Mouse (Mus musculus): Measurements from ENCODE around the gene Baz2b. TPM values are rescaled to one million over a fixed set of nuclear protein-coding genes. Genes with fewer than 3 reads are reported as not detected.
"Not testable (repeated sequence)": the region's sequence is repeated elsewhere in the genome, so short reads cannot be mapped to it uniquely, and the experiment has no call there.

Baz2b gene
- polyA plus RNA-seq, 1 experiment, result 28.8 TPM

DNA sequence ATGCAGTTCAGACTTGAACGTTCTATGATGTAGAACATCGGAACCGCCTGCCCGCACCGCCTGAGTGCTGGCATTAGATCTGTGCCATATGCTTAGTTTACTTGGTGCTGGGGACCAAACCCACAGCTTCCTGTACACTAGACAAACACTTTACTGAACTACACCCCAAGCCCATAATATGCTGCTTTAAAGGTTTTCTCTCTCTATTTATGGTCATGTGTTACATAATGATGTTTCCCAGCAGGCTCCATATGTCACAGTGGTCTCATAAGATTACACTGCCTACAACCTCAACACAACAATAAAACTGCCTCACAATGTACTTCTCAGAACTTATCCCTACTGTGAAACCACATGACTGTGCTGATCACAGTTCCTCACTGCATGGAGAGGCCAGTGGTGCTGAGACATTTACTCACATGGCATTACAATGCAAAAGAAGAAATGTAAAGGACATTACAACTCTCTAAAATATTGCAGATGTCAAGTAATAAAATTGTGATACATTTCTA lies 9.5 kb downstream of the Baz2b start:
- DNase-seq (ENCODE audit: low spot score), result no peak

DNA sequence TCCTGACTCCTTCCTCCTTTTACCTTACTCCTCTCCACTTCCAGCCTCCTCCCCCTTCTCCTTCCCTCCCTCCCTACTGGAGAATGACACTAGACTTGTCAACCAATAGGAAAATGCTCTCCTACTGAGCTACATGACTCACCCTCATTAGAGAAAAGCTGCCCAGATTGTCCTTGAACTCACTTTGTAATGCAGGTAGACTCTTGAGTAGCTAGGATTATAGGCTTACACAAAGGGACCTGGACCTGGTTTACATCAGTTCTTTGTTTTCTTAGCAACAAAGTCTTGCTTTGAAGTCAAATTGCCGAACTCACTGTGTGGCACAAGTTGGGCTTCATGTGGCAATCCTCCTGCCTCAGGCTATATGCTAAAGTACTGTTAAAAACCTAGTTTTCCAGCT lies 12.8 kb downstream of the Baz2b start:
- DNase-seq (ENCODE audit: low spot score), result no peak

DNA sequence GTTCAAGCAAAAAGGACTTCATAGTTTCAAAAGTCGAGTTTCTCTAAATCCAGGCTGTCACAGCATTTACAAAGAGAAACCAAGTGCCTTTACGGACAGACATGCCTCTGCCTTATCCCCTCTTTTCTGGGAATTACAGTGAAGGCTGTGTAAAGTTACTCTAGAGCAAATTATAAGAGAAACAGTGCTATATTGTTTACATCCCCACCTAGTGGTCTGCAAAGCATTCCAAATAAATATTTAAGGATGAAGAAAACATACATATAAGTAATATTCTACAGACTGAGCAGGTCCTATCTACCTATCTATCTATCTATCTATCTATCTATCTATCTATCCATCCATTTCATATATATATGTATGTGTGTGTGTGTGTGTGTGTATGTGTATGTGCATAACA lies 27.9 kb downstream of the Baz2b start:
- no peak for DNase-seq (ENCODE audit: low spot score)

DNA sequence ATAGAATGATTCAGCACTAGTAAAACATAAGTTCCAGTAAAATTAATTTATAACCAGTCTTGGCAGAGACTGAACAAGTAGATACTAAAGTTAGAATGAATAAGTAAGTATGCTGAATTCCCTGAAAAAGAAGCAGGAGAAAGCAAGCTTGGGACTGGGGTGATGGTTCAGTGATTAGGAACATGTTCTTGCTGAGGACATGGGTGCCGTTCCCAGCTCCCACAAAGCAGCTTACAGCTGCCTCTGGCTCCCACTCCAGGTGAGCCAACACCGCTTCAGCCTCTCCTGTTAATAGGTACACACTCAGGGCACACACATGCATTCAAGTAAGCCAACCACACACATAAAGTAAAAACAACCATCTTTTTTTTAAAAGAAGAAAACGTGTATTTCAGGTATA lies 32.1 kb downstream of the Baz2b start:
- no peak for DNase-seq (ENCODE audit: low spot score)

DNA sequence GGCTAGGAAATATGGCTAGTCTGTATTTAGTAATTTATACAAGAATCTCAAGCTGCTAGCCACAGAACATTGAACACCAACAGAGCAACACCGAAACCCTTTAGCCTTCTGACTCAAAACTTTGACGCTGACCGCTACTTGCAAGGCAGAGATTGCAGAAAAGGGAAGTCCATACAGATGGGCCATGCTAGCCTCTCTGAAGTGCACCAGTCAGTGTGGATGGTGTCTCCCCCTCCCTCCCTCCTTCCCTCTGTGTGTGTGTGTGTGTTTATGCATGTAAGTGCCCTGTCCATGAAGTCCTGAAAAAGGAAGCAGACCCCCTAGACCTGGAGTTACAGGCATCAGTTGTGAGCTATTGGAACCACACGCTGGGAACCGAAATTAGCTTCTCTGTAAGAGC lies 33.6 kb downstream of the Baz2b start:
- no peak for DNase-seq (ENCODE audit: low spot score)

DNA sequence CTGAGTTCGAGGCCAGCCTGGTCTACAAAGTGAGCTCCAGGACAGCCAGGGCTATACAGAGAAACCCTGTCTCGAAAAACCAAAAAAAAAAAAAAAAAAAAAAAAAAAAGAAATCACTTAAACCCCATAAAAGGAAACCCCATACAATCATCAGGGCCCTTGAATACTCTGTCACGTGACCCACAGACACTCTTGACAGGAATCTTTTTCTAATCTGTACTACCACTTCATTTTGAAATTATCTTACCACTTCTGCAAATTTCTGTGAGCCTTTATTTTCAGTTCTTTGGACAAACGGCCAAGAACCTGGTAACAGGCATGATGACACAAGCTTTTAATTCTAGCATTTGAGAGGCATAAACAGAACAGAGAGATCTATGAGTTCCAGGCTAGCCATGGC lies 34.6 kb downstream of the Baz2b start:
- no peak for DNase-seq (ENCODE audit: low spot score)

DNA sequence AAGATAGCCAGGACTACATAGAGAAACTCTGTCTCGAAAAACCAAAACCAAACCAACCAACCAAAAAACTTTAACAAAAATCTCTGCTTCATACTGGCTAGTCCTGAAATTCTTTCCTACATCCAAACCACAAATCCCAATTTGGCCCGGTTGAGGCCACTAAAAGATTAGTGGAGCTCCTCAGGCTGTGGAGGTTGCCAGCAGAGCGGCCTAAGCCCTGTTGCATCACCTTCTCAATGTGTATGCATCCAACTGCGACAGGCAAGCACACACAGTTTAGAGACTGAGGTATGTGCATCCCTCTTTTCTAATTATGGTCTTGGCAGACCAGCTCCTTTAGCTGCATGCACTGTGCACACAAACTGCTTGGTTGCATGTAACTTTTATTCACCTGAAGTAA lies 36.0 kb downstream of the Baz2b start:
- no peak for DNase-seq (ENCODE audit: low spot score)

DNA sequence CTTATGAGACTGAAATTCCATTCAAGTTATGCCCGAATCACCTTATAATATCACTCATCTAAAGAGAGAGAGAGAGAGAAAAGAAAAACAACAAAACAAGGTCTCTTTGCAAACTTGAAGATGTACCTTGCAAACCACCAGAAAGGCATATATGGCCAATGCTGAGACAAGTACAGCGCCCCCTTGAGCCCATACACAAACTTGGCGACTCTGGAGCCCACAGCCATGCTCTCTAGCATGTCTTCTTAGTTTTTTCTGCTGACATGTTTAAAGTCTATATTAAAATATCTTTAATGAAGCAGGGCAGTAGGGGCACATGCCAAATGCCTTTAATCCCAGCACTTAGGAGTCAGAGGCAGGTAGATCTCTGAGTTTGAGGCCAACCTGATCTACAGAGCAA lies 36.4 kb downstream of the Baz2b start:
- no peak for DNase-seq (ENCODE audit: low spot score)

DNA sequence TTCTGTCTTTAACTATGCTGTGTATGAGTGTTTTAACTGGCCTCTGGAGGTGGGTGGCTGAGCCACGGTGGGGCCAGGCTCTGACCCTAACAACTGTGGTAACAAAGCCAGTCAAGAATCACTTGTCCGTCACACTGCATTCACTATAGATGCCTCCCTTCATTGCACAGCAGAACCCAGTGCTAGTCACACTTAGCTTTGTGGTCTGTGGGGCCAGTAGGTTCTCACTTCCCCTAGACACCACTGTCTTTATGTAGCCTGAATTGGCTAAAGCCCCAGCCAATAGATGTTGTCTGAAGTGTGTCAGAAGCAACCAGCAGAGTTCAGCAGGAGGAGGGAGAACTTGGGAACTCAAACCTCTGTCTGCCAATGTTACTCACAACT lies 37.1 kb downstream of the Baz2b start:
- DNase-seq (ENCODE audit: low spot score), result no peak

DNA sequence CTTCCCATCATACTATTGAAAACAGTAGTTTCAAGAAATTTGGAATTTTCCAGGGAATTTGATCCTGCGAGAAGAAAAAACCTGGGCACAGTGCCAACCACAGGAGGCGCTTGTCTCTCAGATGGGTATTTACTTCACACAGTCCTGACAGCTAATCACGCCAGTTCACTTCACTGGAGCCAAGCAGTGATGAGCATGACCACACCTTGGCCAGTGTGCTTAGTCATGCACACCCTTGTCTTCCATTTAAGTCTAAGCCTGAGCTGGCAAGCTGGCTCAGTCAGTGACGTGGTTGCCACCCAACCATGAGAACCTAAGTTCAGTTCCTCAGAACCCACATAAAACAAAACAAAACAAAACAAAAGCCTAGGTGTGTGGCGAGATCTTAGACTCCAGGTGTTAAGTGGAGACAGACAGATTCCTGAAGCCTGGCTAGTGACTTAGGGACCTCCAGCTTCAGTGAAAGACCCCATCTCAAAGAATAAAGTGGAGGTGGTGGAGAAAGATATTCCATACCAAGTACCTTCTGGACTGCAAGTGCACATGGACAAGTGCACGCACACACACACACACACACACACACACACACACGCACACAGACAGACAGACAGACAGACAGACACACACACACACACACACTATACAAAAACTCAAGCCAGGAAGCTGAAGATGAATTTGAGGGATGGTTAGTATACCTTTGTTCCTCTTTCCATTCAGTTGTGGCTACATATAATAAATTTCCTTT lies 37.7 kb downstream of the Baz2b start:
- DNase-seq (ENCODE audit: low spot score), result no peak

DNA sequence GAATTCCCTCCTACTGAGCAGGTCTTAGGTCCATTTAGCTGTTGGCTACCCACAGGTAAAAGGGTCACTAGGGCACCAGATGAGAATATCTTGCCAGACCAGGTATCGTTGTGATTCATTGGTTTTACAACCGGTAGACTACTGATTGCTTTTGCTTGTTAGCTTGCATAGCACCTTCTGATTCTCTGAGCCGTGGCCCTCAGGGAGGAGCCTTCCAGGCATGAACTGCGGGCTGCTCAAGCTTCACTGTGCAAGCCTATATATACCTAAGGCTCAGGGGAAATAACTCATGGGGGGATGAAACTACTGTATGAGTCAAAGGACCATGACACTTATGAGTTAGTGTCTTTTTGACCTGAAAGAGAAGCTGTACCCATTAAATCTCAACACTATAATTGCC lies 42.8 kb downstream of the Baz2b start:
- DNase-seq (ENCODE audit: low spot score), result no peak

DNA sequence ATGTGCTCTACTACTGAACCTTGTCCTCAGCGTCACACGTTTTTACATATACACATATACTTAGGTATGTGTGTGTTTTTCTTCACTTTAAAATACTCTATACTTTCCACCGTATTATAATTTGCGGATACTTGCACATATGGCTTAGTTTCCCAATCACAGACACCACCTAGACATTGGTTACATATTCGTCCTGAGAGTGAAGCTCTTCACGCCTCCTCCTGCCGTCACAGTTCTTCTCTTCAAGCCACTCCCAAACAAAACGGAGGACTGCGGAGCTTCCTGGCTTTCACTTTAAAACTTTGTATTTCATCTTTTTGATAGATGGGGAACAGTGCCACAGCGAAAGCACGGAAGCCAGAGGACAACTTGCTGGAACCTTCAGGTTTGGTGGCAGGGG lies 44.0 kb downstream of the Baz2b start:
- DNase-seq (ENCODE audit: low spot score), result no peak

DNA sequence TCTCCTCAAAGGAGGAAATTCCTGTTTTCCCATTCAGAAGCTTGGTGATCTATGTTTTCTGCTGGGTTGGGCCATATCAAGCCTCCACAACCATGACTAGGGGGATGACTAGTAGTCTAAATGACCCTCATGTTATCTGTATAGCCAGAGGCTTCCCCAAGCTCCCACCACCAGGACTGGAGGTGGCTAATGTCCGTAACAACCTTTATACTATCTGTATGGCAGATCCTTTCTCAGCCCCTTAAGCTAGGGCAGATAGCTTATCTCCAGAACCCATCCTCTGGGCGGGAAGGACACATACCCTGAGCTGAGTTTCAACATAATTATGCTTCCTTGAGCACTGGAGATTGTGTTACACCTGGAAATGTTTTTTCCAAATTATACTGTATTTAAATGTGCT lies 45.9 kb downstream of the Baz2b start:
- no peak for DNase-seq (ENCODE audit: low spot score)

DNA sequence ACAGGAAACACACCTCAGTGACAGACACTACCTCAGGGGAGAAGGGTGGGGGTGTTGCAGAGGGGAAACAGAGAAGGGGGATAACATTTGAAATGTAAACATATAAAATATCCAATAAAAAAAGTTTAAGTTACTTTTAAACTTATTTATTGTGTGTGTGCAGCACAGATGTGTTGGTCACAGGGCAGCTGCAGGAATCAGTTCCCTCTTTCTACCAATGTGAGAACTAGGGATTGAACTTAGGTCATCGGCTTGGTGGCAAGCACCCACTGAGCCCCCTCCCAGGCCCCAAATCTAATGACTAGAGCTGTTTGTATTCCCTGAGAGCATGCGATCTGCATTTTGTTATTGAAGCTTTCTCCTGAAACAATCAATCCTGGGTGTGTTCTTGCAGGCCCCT lies 57.2 kb downstream of the Baz2b start:
- no peak for DNase-seq (ENCODE audit: low spot score)

DNA sequence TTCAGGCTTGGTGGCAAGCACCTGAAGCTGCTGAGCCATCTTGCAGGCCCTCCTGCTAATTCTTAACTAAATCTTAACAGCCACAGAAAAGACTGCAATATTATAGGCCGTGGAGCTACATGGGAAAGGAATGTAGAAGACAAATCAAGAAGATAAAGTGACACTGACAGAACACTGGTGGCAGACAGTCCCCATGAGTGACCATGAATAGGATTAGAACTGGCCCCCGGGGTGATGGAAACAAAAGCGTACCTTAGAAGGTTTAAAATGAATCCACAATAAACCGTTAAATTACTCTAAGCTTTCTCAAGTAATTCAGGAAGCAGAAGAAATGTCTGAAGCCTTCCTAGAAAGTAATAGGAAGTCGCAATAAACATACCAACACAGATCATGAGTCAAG lies 61.0 kb downstream of the Baz2b start:
- no peak for DNase-seq (ENCODE audit: low spot score)

DNA sequence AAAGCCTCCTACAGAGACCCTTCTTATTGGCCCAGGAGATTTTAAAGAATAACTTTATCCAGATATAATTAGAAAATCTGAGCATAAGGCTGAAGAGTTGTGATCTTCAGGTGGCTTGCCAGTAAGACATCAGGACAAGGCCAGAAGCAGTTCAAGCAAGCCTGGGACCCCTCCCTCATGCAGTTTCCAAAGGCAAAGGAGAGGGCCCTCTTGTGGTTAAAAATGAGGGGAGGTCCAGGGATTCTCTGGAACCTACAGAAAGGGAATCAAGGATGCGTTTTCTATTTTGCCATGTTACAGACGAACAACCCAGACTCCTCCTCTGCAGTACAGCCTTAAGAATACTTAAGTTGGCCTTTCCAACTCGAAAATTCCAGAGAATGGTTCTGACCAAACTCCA lies 62.2 kb downstream of the Baz2b start:
- DNase-seq (ENCODE audit: low spot score), result no peak

DNA sequence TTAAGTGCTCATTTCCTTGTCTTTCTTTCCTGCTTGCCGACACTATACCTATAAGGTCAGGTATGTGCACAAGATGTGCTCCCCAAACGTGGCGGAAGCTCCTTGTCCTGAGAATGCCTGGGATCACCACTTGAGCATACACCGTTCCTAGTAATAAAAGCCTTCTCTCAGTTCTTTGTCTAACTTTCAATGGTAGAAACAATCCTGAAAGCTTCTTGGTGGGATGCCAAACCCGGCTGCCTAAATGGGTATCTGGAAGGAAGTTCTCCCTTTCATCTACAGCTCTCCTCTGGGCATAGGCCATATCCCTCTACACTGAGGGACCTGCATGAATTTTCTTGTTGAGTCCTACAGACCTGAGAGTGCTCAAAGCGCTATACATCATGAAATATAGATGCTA lies 63.9 kb downstream of the Baz2b start:
- DNase-seq (ENCODE audit: low spot score), result no peak

DNA sequence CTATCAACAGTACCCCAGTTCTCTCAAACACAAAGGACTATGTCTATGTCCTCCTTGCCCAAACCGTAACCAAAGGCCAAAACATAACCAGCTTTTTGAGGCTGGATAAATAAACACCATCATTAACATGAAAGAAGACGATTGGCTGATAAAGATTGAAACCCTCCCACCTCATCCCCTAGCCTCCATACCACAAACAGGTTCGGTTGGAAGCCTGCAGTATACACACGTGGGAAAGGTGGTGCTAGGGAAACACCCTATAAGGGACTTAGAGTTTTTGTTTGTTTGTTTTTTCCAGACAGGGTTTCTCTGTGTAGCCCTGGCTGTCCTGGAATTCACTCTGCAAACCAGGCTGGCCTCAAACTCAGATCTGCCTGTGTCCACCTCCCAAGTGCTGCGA lies 66.3 kb downstream of the Baz2b start:
- no peak for DNase-seq (ENCODE audit: low spot score)

DNA sequence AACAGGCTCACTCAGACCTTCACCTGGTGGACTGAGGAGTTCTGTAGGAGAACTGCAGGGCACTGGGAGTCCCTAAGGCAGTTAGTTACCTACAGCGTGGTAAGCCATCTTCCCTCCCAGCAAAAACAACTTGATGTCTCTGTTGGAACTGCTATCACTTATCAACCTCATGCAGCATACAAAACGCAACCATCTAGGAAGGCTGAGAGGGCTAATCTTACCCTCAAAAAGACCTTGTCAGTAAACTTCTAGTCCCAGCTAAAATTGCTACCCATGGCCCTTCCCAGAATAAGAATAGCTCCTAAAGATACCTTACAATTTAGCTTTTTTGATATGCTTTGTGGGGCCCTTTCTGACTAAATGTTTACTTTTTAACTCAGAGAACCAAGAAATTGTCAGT lies 67.4 kb downstream of the Baz2b start:
- DNase-seq (ENCODE audit: low spot score), result no peak

DNA sequence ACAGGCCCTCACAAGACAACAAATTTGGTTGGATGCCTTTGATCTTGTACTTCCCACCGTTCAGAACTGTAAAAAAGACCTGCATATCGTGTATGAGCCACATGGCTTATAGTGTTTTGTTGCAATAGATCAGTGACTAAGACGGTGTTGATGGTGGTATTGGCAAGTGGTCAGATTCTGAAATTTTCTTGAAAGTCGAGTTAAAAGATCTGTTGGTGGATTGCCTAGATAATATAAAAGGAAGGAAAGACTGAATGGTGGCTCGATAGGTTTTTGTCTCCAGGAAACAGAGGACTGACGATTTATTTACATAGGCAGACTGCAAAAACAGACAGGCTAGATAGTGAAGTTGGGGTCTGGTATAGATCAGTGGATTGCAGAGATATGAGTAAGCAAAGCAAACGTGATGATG lies 70.9 kb downstream of the Baz2b start:
- DNase-seq (ENCODE audit: low spot score), result no peak

DNA sequence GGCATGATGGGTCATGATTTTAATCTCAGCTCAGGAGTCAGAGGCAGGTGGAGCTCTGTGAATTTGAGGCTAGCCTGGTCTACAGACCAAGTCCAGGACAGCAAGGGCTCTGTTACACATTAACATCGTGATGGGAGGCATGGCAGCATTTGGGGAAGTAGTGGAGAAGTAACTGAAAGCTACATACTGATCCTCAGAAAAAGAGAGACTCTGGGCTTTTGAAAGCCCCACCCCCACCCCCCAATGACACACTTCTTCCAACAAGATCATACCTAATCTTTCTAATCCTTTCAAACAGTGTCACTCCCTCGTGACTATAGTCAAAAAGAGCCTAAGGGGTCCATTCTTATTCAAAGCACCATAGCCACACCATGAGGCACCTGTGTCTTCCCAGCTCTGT lies 73.8 kb downstream of the Baz2b start:
- no peak for DNase-seq (ENCODE audit: low spot score)

DNA sequence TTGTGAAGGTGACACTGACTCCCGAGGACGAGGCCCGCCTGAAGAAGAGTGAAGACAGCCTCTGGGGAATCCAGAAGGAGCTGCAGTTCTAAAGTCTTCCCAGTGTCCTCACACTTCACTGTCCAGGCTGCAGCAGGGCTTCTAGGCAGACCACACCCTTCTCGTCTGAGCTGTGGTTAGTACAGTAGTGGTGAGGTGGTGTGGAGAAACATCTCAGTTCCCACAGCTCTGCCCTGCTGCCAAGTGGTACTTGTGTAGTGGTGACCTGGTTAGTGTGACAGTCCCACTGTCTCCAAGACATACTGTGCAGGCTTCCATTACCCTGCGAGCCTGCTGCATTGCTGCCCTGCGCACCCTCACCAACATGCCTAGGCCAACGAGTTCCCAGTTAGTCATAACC lies 74.7 kb downstream of the Baz2b start:
- DNase-seq (ENCODE audit: low spot score), result not testable (repeated sequence)

DNA sequence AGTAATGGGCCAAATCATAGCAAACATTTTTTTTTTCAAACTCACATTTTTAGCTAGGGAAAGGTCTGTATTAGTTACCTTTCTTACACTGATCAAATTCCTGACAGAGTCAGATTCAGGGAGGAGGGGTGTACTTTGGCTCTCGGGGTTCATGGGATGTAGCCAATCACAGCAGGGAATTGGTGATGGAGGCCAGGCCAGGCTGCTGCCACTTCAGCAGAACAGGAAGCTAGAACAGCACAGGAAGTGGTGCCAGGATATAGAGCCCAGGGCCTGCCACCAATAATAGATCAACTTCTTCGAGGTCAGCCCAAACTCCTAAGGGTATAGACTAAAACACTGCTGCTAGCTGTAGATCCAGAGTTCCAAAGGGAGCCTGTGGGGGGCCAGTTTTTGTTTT lies 76.6 kb downstream of the Baz2b start:
- no peak for DNase-seq (ENCODE audit: low spot score)
